ENCODE assay signal across 16 mouse cellular contexts in the genomic region with DNA sequence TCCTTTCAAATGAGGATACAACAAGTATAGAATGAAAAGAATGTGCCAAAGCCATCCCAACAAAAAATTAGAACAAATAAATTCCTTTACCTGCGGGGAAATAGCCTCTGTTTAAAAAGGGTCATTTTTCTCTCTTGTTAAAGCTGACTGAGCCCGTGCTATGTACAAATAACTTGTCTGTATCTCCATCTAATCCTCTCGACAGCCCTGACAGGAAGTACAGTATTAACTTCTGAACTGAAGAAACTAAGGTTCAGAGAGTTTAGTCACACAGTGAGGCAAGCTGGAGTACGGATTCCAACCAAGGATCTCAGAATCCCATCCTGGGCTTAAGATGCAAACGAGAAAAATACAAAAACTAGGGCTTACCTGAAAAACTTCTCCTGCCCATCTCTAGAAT.
"Had no signal": no experiment of that assay in that cellular context is flagged by ENCODE, and none has a peak within 500 bp of the region (broad histone marks: within the 10 kb centered on the region; RNA-seq: fewer than 3 reads in every experiment).

No protein-coding gene starts in this region.

- H3K27ac ChIP-seq: kidney, postnatal 0 days; limb, embryonic 13.5 days; liver, embryonic 14.5 days; midbrain, embryonic 10.5 days; neural tube, embryonic 12.5 days; stomach, postnatal 0 days had no signal

- H3K9ac ChIP-seq: limb, embryonic 13.5 days; liver, embryonic 14.5 days; neural tube, embryonic 12.5 days had no signal

- H3K9me3 ChIP-seq: limb, embryonic 13.5 days; midbrain, embryonic 10.5 days; neural tube, embryonic 12.5 days had no signal

- H3K27me3 ChIP-seq: limb, embryonic 13.5 days; neural tube, embryonic 12.5 days had no signal

- H3K4me2 ChIP-seq: limb, embryonic 13.5 days; neural tube, embryonic 12.5 days had no signal

- DNase-seq: kidney, adult 8-10 months; kidney, postnatal 36 days; layer of hippocampus, adult 9-11 months; layer of hippocampus, postnatal 36 days; lung, adult 18-20 months; lung, postnatal 4 days; midbrain, embryonic 14.5 days; thymus, adult 2 months; thymus, postnatal 25 days had no signal

- H3K36me3 ChIP-seq: limb, embryonic 13.5 days; midbrain, embryonic 10.5 days; neural tube, embryonic 12.5 days had no signal

- H3K4me3 ChIP-seq: limb, embryonic 13.5 days; midbrain, embryonic 10.5 days; myocyte; neural tube, embryonic 12.5 days had no signal
